Mouse (Mus musculus) embryo, embryonic 11.5 days (tissue): ENCODE data around the gene Tmem37.

ENCODE experiments used
- DNase-seq: peaks from one replicate; pipeline ENCODE4 v3.0.0-alpha.2; 2012; ENCODE audit warnings: low read depth, low spot score

Gene Tmem37

DNA sequence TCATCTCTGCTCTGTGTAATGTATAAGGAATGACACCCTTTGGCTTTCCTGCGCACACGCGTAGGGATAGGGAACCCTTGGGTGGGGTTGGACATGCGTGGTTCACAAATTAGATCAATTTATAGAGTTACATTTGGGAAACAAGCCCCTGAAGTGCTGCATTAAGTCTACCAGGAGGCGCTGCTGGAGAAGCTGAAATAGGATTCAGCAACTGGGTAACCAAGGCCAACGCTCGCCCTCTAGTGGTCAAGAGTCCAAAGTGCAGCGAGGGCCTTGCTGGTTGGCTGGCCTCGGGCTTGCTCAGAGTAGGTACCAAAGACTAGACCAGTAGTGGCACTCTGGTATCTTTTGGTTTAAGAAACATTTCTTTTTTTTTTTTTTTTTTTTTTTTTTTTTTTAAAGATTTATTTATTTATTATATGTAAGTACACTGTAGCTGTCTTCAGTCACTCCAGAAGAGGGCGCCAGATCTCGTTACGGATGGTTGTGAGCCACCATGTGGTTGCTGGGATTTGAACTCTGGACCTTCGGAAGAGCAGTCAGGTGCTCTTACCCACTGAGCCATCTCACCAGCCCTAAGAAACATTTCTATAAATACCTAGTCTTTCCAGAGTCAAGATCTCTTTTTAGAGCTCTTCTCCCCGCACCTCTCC is 19.7 kb upstream of the Tmem37 start:
- peak; percentile 67 for DNase-seq

DNA sequence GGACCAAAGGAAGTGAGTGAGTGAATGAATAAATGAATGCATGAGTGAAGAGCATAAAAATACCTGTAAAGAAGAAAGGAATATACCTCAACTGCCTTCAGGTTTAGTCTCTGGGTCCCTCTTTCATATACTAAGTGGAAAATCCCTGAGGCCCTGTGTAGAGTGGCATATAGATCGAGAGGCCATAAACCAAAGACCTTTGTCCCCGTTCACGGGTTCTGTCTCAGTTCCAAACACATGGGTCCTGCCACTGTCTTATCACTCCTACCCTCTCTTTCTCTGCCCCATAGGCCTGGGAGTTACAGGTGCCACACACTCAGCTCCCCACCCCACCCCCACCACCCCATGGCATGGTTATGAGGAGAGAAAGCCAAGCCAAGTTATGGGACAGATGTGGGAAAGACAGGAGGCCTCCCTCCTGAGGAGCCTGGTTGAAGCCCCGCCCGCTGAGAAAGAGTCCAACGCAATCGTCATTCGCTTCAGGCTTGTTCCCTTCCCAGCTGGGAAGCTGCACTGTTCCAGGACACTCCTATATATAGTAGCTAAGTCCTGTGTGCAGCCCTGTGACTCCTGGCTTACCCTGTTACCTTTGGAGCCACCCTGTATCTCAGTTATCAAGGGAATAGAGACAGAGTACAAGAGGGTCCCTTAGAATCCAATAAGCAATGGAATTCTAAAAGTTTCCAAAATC is 17.2 kb upstream of the Tmem37 start:
- DNase-seq: no peak

DNA sequence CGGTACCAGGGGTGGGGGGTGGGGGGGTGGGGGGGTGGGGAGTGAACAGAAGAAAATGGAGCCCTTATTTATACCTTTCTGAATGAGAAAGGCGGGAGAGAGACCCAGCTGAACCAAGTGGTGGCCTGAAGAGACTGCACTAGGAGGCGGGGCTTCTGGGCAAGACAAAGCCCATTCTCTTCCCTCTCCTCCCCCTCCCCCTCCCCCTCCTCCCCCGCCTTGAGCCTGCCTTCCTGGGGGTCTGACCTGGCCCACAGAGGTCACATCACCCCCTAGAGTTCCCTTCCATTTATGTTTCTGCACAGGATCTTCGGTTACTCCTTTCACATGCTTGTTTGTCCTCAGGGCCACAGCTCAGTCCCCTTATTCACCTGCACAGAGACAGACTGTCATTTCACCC is 15.3 kb upstream of the Tmem37 start:
- DNase-seq: no peak

DNA sequence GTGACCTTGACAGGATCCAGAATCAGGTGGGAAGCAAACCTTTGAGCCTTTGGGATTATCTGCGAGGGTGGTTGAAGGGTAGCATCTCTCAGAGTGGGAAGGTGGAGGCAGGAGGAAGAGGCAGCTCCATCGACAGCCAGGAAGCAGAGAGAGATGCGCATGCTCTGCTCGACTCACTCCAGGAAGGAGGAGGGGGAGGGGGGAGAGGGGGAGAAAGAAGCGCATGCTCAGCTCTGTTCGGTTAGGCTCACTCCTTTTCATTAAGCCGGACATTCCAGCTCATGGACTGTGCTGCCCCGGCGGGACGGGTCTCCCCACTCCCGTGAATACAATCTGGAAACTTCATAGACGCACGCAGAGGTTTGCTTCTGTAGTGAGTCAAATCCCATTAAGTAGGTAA is 12.8 kb upstream of the Tmem37 start:
- DNase-seq: no peak

DNA sequence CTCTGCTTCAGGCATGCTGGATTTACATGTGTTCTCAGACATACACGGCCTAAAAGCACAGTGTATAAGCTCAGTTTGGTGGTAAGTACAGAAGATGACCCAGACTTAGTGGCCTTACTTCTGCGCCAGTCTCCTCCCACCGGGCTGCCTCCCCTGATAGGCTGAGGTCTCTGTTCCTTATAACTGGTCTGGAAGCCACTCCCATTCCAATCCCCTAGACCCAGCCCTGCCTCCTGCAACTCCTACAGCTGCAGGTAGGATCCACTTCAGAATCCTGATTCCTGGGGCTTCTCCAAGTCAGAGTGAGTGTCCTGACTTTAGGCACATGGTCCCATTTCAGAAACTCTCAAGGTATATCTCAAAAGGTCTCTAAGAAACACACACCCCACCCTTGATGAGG is 11.8 kb upstream of the Tmem37 start:
- no peak for DNase-seq

DNA sequence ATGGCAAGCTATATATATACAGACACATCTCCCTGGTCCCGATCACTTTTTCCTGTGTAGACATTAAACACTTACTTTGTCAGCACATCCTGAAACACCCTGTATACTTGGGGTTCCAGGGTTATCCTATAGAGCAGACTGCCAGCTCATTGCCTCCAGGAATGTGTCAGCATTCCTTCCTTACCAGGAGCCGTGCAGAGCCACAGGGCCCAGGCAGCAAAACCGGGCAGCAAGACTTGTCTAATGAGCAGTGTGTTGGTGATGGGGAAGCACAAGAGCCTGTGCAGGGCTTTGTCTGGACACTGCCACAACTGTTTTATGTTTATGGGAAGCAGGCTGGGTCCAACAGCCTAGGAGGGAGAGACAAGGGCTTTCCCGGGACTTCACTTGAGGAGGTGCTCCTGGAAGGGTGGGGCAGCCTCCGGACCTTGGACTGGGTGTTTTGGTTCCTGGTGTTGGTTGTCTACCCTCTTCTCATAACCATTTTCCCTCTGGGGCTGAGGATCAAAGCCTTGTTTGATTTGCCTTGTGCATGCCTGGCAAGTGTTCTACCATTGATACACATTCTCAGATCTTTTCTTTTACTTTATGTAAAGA is 10.1 kb upstream of the Tmem37 start:
- no peak for DNase-seq

DNA sequence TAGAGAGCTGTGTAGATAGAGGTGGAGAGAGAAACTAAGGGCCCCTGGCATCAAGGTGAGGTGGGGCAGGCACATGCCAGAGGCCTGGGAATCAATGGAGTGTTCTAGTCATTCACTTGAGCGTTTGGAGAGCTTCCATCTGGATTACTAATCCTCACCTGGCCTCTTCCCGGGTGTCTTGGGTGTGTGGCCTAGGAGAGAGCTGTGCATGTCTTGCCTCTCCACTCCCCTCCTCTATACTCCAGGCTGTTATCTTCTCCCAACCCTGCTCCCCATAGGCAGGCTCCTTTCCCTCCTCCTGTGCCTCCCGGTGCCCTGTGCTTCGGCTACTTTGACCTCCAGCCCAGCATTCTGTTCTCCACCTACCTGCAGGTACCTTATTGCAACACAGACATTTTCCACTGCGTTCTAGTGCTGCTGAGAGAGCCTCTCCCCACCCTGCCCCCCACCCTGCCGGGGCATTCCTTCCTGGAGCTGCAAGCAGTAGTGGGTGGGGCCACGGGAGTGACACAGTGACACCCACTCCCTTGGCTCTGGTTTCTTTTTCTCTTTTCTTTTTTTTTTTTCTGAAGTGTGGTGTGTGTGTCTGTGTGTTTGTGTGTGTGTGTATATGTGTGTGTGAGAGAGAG is 9.2 kb upstream of the Tmem37 start:
- no peak for DNase-seq

DNA sequence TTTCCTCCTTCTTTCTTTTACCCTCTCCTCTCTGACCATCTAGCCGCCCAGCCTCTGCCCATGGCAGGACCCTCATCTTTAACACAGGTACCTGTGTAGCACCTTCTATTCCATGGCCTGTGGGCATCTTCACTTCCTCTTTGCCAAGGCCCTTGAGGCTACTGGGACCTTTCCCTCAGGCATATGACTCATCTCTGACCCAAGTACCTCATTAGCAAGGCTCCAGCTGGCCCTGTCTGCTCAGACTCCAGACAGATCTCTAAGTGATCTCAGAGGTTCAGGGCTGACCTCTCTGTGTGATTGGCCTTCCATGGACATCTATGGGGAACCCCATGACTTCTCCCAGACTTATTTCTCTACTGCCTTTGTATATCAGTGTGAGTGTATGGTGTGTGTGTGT is 6.8 kb upstream of the Tmem37 start:
- no peak for DNase-seq

DNA sequence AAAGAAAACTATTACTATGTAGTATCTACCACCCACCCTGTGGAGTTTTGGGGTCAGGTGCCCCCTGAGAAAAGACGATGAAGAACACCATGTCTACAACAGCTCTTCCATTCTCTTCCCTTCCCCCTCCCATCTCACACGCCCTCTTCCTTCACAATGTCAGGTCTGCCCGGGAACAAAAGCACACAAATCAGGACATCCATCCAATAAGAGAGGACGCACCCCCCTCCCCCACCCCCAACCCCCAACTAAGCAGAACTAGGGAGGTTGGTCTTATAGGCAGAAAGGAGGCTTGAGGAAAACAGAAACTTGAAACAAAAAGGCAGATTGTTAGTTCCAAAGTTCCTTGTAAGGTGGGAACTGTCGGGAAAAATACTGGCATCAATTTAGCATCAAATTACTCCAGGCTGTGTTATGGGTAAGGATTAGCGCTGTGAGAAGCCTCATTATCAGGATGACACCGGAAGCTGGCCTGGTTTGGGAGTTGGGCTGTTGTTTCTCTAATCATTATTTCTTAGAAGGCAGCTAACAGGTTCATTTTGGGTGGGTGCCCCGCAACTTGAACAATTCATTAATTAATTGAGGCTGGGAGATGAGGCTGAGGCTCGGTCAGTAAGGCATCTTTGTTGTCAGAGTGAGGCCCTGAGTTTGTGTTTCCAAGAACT is 4.0 kb upstream of the Tmem37 start:
- DNase-seq: no peak

DNA sequence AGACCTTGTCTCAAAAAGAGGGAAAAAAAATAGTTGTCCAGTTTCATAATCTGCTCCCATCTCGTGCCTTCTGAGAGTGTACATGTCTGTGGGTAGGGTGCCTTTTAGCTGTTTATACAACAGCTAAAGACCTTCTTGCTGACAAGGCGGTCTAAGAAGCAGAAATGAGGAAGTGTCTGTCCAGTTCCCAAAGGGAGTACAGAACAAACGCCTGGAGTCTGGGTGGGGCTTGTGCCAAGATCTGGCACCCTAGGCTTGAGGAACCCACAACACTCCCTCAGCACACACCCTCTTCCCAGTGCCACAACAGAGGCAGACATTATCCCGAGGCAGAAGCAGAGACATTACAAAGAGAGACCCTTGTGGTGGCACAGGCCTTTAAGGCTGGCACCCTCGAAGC is 1.6 kb upstream of the Tmem37 start:
- no peak for DNase-seq

DNA sequence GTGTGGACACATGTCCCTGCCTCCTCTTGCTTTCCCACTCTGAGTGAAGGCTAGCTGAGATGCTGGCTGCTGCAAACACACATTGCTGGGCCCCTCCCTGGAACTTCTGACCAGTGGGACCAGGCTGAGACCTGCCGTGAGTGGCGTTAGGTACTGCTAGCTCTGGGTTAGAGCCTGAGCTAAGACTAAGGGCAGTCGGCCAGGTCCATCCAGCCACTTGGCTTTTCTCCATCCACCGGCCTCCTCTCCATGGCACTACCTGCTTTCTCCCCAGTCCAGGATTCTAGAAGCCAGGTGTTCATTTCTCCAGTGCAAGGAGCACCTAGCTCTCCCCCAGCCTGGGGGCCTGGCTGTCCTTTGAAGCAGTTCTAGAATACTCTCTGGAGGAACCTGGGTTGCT is 1.1 kb upstream of the Tmem37 start:
- DNase-seq: no peak

DNA sequence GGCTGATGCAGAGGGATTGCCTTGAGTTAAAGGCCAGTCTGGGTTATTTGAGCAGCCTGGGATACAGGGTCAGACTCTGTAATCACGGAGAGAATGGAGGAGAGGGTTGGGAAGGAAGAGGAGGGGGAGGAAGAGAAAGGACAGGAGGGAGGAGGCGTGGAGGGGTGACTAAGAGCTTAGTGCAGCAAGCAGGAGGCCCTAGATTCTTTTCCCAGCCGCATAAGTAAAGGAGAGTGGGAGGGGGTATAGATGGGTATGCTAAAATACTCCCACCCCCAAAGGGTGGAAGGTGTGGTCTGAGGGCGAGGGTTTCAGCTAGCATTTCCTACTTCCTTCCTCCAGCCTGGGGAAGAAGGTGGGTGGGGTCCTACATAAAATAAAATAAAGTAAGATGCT is 431 bp upstream of the Tmem37 start:
- DNase-seq: no peak

DNA sequence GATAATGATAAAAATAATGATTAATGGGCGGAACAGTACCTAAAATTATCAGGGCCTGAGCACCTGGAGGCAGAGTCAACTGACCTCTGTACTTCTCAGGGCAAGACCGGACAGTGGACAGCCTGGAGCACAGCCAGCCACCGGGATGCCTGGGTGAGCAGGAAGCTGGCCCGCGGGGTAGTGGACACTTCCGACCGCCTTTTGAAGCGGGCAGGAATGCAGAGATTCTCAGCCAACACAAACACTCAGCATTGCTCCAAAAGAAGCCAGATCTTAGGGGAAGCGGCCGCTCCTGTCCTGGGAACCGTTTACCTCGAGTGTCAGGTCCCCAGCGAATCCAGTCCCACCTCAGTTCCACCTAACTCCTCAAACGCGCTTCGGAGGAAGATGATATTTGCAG is 974 bp downstream of the Tmem37 start:
- no peak for DNase-seq

DNA sequence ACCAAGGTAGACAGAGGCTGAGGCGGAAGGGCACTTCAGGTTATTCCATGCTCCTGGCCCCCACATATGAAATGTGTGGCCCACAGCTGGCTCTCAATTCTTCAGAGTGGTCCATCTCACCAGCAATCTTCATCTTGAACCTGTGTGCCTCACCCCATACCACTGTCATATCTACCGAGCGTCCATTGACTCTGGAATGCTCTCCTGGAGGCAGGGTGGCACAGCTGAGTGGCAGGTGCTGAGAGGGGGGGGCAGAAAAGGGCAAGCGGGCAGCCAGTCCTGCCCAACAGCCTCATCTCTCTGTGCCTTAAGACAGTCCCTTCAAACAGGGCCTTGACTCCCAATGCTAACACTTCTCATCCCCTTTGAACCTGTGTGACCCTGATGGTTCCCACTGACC is 2.7 kb downstream of the Tmem37 start:
- no peak for DNase-seq

DNA sequence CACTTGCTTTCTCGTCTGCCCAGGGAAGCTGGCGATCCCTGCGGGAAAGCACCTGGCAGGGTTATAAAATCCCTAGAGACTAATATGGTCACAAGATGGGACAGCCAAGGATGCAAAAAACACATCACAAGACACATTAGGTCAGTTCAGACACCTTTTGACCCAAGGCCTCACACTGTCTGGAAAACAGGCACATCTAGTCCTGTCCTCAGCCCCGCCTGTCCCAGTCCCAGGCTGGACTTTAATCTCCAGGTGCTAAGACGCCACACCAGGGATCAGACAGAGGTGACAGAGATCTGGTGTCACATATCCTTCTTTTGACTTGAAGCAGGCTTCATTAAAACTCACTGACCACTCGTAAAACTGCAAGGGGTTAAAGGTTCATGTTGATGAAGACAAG is 3.7 kb downstream of the Tmem37 start:
- DNase-seq: no peak

DNA sequence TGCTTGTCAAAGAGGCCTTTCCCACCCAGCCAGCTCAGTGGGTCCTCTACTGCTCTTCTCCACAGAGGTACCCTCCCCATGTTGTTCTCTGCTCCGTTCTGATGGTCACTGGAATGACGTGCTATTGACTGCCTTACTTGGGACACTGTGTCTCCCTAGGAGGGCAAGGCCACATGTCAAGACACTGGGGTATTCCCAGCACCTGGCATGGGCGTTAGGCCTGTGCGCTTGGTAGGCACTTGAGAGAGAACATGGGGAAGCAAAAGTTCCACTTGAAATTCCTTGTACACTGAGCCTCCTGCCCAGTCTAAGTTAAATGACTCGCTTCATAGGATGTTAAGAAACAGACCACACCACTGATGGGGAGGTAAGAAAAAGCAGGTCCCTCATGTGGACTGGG is 4.8 kb downstream of the Tmem37 start:
- no peak for DNase-seq

DNA sequence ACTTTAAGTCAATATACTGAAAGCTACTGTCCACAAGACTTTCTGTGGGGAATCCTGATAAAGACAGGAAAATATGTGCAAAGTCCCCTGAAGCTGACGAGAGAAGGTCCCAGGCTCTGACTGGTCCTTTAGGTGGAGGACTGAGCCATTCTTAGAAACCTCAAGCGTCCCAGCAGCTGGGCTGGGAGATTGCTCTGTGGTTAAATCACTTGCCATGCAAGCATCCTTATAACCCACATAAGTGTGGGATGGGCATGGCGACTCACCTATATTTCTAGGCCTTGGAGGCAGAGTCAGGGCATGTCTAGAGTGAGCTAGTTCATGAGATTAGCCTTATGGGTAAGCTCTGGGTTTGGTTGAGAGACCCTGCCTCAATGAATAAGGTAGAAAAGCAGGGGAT is 7.2 kb downstream of the Tmem37 start:
- DNase-seq: no peak

DNA sequence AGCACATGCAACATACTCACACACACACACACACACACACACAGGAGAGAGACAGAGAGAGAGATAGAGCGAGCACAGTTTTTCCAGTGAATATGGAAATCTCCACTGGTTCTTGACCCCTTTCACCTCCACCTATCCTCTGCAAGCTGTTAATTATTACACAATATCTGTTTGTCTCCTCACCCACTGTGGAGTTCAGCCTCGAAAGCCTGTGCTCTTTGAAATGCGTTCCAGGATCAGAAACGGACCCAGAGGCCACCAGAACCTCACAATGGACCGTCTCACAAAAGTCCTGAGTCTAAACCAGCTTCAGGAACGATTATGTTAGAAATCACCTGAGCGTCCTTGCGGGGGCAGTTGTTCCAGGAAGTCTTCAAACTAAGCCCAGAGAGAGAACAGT is 7.7 kb downstream of the Tmem37 start:
- no peak for DNase-seq

DNA sequence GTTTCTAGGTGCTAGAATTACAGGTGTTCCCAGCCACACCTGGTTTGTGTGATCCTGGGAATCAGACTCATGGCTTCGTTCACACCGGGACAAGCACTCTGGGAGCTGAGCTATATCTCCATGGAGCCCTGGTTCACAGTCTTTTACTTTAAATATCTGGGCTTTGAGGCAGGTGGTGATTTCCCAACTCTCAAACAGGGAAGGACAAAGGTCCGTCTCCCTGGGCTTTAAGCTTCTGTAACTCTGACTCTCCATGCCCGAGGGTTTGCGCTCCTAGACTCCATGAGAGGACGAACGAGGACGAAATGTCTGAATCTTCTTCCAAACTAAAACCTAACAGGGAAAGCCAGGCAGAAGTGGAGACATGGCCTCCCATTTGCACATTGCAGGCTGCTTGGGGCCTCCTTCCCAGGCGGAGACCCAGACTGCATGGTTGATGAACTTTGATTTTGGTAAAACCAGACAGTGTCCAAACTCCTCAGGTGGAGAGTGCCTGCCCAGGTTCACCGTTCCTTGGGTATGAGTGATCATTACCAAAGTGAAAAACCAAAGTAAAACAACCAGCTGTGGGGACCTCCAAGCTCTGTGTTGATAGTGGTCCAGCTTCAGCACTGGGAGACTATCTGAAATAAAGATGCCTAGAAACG is 9.7 kb downstream of the Tmem37 start:
- DNase-seq: no peak

DNA sequence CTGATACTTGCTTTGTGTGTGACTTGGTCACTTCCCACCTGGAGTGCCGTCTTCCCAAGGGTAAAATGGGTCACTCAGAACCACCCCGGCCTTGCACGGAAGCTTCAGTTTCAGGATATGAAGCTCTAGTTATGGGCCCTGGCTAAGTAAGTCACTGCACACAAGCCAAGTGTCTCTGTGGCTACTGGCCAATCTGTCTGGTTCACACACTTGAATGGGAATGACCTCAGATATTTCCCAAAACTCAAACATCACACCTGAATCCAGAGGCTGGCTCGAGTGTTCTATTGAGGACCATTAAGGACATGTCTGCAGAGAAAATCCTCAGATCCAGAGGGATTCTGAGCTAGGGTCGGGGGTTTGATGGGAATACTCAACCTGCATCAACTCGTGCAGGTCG is 11.6 kb downstream of the Tmem37 start:
- no peak for DNase-seq

DNA sequence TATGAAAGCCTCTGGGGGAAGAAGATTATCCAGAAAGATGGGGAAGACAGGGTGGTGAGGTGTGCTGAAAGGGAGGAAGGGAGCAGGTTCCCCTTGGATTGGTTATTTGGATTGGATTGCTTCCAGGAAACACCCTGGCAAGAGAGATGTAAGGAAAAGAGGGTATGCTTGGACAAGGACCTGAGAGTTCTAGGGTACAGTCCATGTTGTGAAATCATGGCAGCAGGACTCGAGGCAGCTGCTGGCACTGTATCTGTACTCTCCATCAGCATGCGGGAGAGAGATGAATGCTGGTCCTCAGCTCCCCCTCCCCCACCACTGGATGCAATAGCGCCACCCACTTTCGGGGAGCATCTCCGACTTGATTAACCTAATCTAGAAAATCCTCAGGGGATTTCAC is 13.2 kb downstream of the Tmem37 start:
- no peak for DNase-seq
